Mouse (Mus musculus) spleen, adult 2 months (tissue): ENCODE measurements around the gene Meox2.
"Not testable (repeated sequence)": the region's sequence is repeated elsewhere in the genome, so short reads cannot be mapped to it uniquely, and the experiment has no call there.

Source experiments
- CTCF ChIP-seq: fragments of 200-500 bp; IDR thresholded peaks from 2 replicates; pipeline ENCODE4 v1.5.1; 2011; ENCODE audit warnings: mild to moderate bottlenecking, inconsistent platforms; ENCODE audit not compliant: insufficient read depth, insufficient read length, insufficient replicate concordance; ENCODE audit errors: extremely low read depth
- POLR2A ChIP-seq: fragments of 200-500 bp; IDR thresholded peaks from 2 replicates; pipeline ENCODE4 v1.6.1; 2011; ENCODE audit warnings: low read depth, low read length, inconsistent platforms

GRCm38 (mm10) chr12:37080005-37080404 is 28.3 kb upstream of the Meox2 start:
- TF ChIP-seq POLR2A, CTCF: not testable (repeated sequence)
